Mouse (Mus musculus): ENCODE data around the gene Dgkq. TPM values are rescaled to one million over a fixed set of nuclear protein-coding genes. Genes with fewer than 3 reads are reported as not detected.

The Dgkq gene
- total and polyA plus RNA-seq, 3 experiments: 11.3 TPM; not detected in 1

DNA sequence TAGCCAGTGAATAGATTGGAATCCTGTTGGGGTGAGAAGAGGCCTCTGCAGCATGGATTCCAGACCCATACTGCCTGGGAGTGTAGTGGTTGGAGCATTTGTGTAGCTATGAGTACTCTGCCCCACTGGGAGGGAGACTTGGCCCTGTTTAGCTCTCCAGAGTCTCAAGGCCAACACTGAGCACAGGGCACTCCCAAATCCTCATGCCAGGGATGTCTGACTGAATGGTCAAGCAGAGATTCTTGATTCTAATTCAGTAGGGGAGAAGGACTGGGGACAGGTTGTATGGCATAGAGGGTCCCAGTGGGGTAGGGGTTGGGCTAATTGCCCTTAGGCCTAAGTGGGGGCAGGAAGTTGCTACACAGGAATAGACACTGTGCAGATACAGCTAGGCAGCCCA is 44.2 kb upstream of the Dgkq start:
- Histone ChIP-seq H3K79me2 (ENCODE audit: control insufficient read depth, insufficient read depth, low read length, poor library complexity) (no peaks in the 10 kb centered on the region), H3K4me1 (ENCODE audit: control insufficient read depth in 1 of 2, insufficient read depth in 2 of 2, low read length in 2 of 2) (no peaks in the 10 kb centered on the region), H3K36me3 (ENCODE audit: control insufficient read depth in 1 of 2, insufficient read depth in 2 of 2, low read length in 2 of 2) (no peaks in the 10 kb centered on the region), H3K4me3 (ENCODE audit: control insufficient read depth in 1 of 2, insufficient read depth in 1 of 2, low read depth in 2 of 2, low read length in 2 of 2) (no peak overlapping the region), H3K27me3 (ENCODE audit: control insufficient read depth in 1 of 2, insufficient read depth in 2 of 2, low read length in 2 of 2) (no peaks in the 10 kb centered on the region), H3K27ac (ENCODE audit: control insufficient read depth, low read depth, low read length) (no peak overlapping the region), H3K9me3 (replicated peaks; ENCODE audit: insufficient read depth, low read length) (no peaks in the 10 kb centered on the region), H3K9ac (ENCODE audit: control insufficient read depth, low read depth, low read length, poor library complexity, severe bottlenecking) (no peak overlapping the region)
- TF ChIP-seq MYB (IDR thresholded peaks at IDR 0.05; ENCODE audit: low read depth, low read length): no peak
- TF ChIP-seq RAD21 (IDR thresholded peaks at IDR 0.05; ENCODE audit: low read depth, low read length): no peak
- no peak for DNase-seq (ENCODE audit: low read depth, low spot score)

DNA sequence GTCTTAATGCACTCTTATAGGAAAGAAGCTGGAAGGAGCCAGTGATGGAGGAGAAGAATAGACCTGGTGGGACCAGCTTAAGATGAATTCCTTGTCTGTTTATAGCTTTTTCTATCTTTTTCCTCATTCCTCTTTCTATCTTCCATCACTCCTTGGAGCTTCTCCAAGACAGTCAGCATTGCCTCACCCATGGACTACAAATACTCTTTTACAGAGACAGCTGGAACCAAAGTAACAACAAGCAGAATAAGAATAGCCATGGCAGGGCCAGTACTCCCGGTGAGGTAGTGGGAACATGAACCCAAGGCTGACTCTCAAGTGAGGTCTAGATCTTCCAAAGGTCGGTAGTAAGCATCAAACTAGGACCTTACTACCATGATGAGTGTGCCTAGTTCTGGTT is 43.6 kb upstream of the Dgkq start:
- no peak for DNase-seq (ENCODE audit: low read depth, low spot score)
- Histone ChIP-seq H3K4me3 (ENCODE audit: control insufficient read depth in 1 of 2, insufficient read depth in 1 of 2, low read depth in 2 of 2, low read length in 2 of 2) (no peak overlapping the region), H3K9me3 (replicated peaks; ENCODE audit: insufficient read depth, low read length) (no peaks in the 10 kb centered on the region), H3K4me1 (ENCODE audit: control insufficient read depth in 1 of 2, insufficient read depth in 2 of 2, low read length in 2 of 2) (no peaks in the 10 kb centered on the region), H3K27ac (ENCODE audit: control insufficient read depth, low read depth, low read length) (no peak overlapping the region), H3K27me3 (ENCODE audit: control insufficient read depth in 1 of 2, insufficient read depth in 2 of 2, low read length in 2 of 2) (no peaks in the 10 kb centered on the region), H3K9ac (ENCODE audit: control insufficient read depth, low read depth, low read length, poor library complexity, severe bottlenecking) (no peak overlapping the region), H3K36me3 (ENCODE audit: control insufficient read depth in 1 of 2, insufficient read depth in 2 of 2, low read length in 2 of 2) (no peaks in the 10 kb centered on the region), H3K79me2 (ENCODE audit: control insufficient read depth, insufficient read depth, low read length, poor library complexity) (no peaks in the 10 kb centered on the region)
- TF ChIP-seq CHD1 (IDR thresholded peaks at IDR 0.05; ENCODE audit: low read depth, low read length) (no peak), RCOR1 (IDR thresholded peaks at IDR 0.05; ENCODE audit: low read depth, low read length) (no peak), MXI1 (IDR thresholded peaks at IDR 0.05; ENCODE audit: low read depth, low read length) (no peak), POLR2AphosphoS2 (IDR thresholded peaks at IDR 0.05; ENCODE audit: low read length) (no peak), SMC3 (IDR thresholded peaks at IDR 0.05; ENCODE audit: low read depth, low read length) (no peak), MAX (IDR thresholded peaks at IDR 0.05; ENCODE audit: low read length) (no peak), ZNF384 (IDR thresholded peaks at IDR 0.05; ENCODE audit: low read depth, low read length) (no peak)

DNA sequence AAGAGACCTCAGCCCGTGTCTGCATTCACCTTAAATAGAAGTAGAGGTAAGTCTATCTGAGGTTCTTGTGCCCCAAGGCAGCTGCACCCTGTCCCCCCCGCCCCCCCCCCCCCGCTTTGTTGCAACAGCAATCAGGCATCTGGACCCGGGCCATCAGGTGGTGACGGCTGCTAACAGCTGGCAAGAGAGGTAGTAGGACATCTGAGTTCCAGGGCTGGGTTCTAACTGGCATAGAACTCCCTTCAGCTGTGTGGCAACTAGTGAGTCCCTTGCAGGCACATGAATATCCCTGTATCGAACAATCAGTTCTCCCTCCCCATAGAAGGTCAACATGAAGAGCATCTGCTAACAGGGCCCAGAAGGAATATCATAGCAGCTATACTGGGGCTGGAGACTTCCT is 42.5 kb upstream of the Dgkq start:
- H3K36me3 ChIP-seq (ENCODE audit: control insufficient read depth in 1 of 2, insufficient read depth in 2 of 2, low read length in 2 of 2): no peaks in the 10 kb centered on the region
- no peaks in the 10 kb centered on the region for H3K79me2 ChIP-seq (ENCODE audit: control insufficient read depth, insufficient read depth, low read length, poor library complexity)
- DNase-seq (ENCODE audit: low read depth, low spot score): no peak
- H3K4me3 ChIP-seq (ENCODE audit: control insufficient read depth in 1 of 2, insufficient read depth in 1 of 2, low read depth in 2 of 2, low read length in 2 of 2): no peak overlapping the region
- no peak overlapping the region for H3K27ac ChIP-seq (ENCODE audit: control insufficient read depth, low read depth, low read length)
- no peak for TF ChIP-seq TAL1 (IDR thresholded peaks at IDR 0.05; ENCODE audit: low read length)
- no peak for TF ChIP-seq TBP (IDR thresholded peaks at IDR 0.05; ENCODE audit: low read depth, low read length)
- TF ChIP-seq KAT2A (conservative IDR thresholded peaks at IDR 0.05; ENCODE audit: low read depth, low read length): no peak
- TF ChIP-seq HCFC1 (IDR thresholded peaks at IDR 0.05; ENCODE audit: low read depth, low read length): no peak
- TF ChIP-seq ZC3H11A (IDR thresholded peaks at IDR 0.05; ENCODE audit: low read depth, low read length): no peak
- TF ChIP-seq MAFK (IDR thresholded peaks at IDR 0.05; ENCODE audit: borderline replicate concordance, low read depth, low read length): no peak
- no peak for TF ChIP-seq RAD21 (IDR thresholded peaks at IDR 0.05; ENCODE audit: low read depth, low read length)
- no peak for TF ChIP-seq USF1 (IDR thresholded peaks at IDR 0.05; ENCODE audit: low read depth, low read length)
- no peak for TF ChIP-seq SIN3A (IDR thresholded peaks at IDR 0.05; ENCODE audit: low read length)
- TF ChIP-seq UBTF (IDR thresholded peaks at IDR 0.05; ENCODE audit: borderline replicate concordance, insufficient read depth, low read depth, low read length): no peak
- TF ChIP-seq MXI1 (IDR thresholded peaks at IDR 0.05; ENCODE audit: low read depth, low read length): no peak
- TF ChIP-seq MAZ (IDR thresholded peaks at IDR 0.05; ENCODE audit: low read depth, low read length): no peak
- no peak for TF ChIP-seq ZMIZ1 (IDR thresholded peaks at IDR 0.05; ENCODE audit: low read depth, low read length)
- no peak for TF ChIP-seq RCOR1 (IDR thresholded peaks at IDR 0.05; ENCODE audit: low read depth, low read length)
- TF ChIP-seq BHLHE40 (IDR thresholded peaks at IDR 0.05; ENCODE audit: borderline replicate concordance, low read depth, low read length): no peak
- no peak for TF ChIP-seq POLR2AphosphoS5 (IDR thresholded peaks at IDR 0.05; ENCODE audit: borderline replicate concordance, low read depth, low read length)
- no peak for TF ChIP-seq SMC3 (IDR thresholded peaks at IDR 0.05; ENCODE audit: low read depth, low read length)
- H3K4me1 ChIP-seq (ENCODE audit: control insufficient read depth in 1 of 2, insufficient read depth in 2 of 2, low read length in 2 of 2): no peaks in the 10 kb centered on the region
- H3K9me3 ChIP-seq (replicated peaks; ENCODE audit: insufficient read depth, low read length): no peaks in the 10 kb centered on the region
- no peak overlapping the region for H3K9ac ChIP-seq (ENCODE audit: control insufficient read depth, low read depth, low read length, poor library complexity, severe bottlenecking)
- no peaks in the 10 kb centered on the region for H3K27me3 ChIP-seq (ENCODE audit: control insufficient read depth in 1 of 2, insufficient read depth in 2 of 2, low read length in 2 of 2)

Measured in MEL (cell line).